8 mouse cellular contexts compared by ENCODE assay signal in the genomic region with DNA sequence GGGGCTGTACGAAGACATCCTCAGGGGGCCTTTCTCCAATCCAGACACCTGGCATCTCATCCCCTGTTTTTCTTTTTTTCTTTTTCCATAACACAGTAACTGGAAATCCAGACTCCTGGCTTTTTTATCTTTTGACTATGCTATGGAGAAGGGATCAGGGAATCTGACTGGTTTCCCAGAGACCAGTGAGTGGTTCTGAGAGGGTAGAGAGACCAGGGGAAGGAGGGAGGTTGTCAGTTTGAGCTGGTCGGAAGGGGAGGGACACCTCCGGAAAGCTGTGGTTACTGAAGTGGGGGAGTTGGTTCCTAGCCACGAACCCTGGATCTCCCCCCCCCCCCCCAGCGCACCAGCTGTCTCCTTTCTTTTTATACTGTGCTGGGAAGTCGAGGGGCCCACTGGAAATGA. TPM values are rescaled to one million over a fixed set of nuclear protein-coding genes. Genes with fewer than 3 reads are reported as not detected.
DNase-seq lines count a peak whose midpoint lies in the region; ATAC-seq and TF ChIP-seq lines count a peak whose summit lies in the region.

No protein-coding gene starts in this region.

- intact Hi-C loops in gastrocnemius, adult 2 months (cut with DNase I): no loop called here
- intact Hi-C loops in gastrocnemius, postnatal 36 days (cut with DNase I): no loop called here

- H3K4me3 ChIP-seq in gastrocnemius, adult 2 months: peak overlapping the region; percentile 89
- peak overlapping the region; percentile 92 for H3K4me3 ChIP-seq in forebrain, embryonic 16.5 days (replicated peaks; ENCODE audit: low read length)
- H3K4me3 ChIP-seq in intestine, embryonic 16.5 days (ENCODE audit: low read length): peak overlapping the region; percentile 87

- peaks cover 38% of the 10 kb centered on the region for H3K4me1 ChIP-seq in forebrain, embryonic 16.5 days (replicated peaks; ENCODE audit: control insufficient read depth, insufficient read depth, low read length)
- peaks cover 37% of the 10 kb centered on the region for H3K4me1 ChIP-seq in intestine, embryonic 16.5 days (ENCODE audit: control insufficient read depth, insufficient read depth, low read length)

- DNase-seq in gastrocnemius, adult 2 months: no peak
- no peak for DNase-seq in gastrocnemius, postnatal 36 days
- DNase-seq in adipocyte (ENCODE audit: low spot score): peak; percentile 52
- peak; percentile 55 for DNase-seq in lung, postnatal 4 days
- DNase-seq in thymus, postnatal 10 days (ENCODE audit: low spot score in 2 of 2): peak; percentile 31 to 49
- DNase-seq in right cerebral cortex, postnatal 14 days: no peak

- ATAC-seq in forebrain, embryonic 16.5 days: peak; percentile 58
- peak; percentile 40 for ATAC-seq in intestine, embryonic 16.5 days

- H3K9me3 ChIP-seq in forebrain, embryonic 16.5 days (ENCODE audit: control insufficient read depth, low read length): no peaks in the 10 kb centered on the region
- no peaks in the 10 kb centered on the region for H3K9me3 ChIP-seq in intestine, embryonic 16.5 days (ENCODE audit: control insufficient read depth, low read length)

- no peaks in the 10 kb centered on the region for H3K36me3 ChIP-seq in forebrain, embryonic 16.5 days (ENCODE audit: control insufficient read depth, insufficient read depth)
- no peaks in the 10 kb centered on the region for H3K36me3 ChIP-seq in intestine, embryonic 16.5 days (ENCODE audit: control insufficient read depth, insufficient read depth, low read length)

- H3K4me2 ChIP-seq in forebrain, embryonic 16.5 days (ENCODE audit: low read length): peak overlapping the region; percentile 90
- H3K4me2 ChIP-seq in intestine, embryonic 16.5 days (ENCODE audit: low read depth, low read length): peak overlapping the region; percentile 85

- WGBS in forebrain, embryonic 16.5 days: 2% methylated on average over 4 of the region's 6 CpGs
- WGBS in intestine, embryonic 16.5 days: 0% methylated on average over 5 of the region's 6 CpGs

- no peaks in the 10 kb centered on the region for H3K27me3 ChIP-seq in forebrain, embryonic 16.5 days (replicated peaks; ENCODE audit: control insufficient read depth, insufficient read depth, low read length)
- no peaks in the 10 kb centered on the region for H3K27me3 ChIP-seq in intestine, embryonic 16.5 days (replicated peaks; ENCODE audit: control insufficient read depth, insufficient read depth, low read length)

- no peak for TF ChIP-seq CTCF in gastrocnemius, adult 2 months (IDR thresholded peaks at IDR 0.05)

- peak overlapping the region; percentile 95 for H3K27ac ChIP-seq in gastrocnemius, adult 2 months
- peak overlapping the region; percentile 99 for H3K27ac ChIP-seq in forebrain, embryonic 16.5 days (ENCODE audit: low read length)
- peak overlapping the region; percentile 89 for H3K27ac ChIP-seq in intestine, embryonic 16.5 days (ENCODE audit: low read length)

- peak overlapping the region; percentile 99 for H3K9ac ChIP-seq in forebrain, embryonic 16.5 days (replicated peaks; ENCODE audit: low read depth, low read length)
- peak overlapping the region; percentile 95 for H3K9ac ChIP-seq in intestine, embryonic 16.5 days (ENCODE audit: low read depth, low read length)

RNA-seq across cellular contexts. Expression of gene Arhgef2, which starts 17.2 kb away (rescaled TPM):
- total RNA-seq in gastrocnemius, adult 2 months (2021): 10 to 100 TPM; 22.4 to 24.7 TPM
- total RNA-seq in gastrocnemius, postnatal 36 days (2021): 10 to 100 TPM; 18.5 to 29.3 TPM
- 166 and 210 TPM in 2 replicates for polyA plus RNA-seq in forebrain, embryonic 16.5 days (2015; fragmentation: Nextera tagmentation; extraction: Ambion mirVana)
- polyA plus RNA-seq in intestine, embryonic 16.5 days (2015; fragmentation: Nextera tagmentation; extraction: Ambion mirVana): 41.5 and 43.7 TPM in 2 replicates

RNA-seq across cellular contexts. Expression of gene Rxfp4, which starts 30.0 kb away (rescaled TPM):
- not detected for total RNA-seq in gastrocnemius, adult 2 months (2021)
- total RNA-seq in gastrocnemius, postnatal 36 days (2021): not detected
- polyA plus RNA-seq in forebrain, embryonic 16.5 days (2015; fragmentation: Nextera tagmentation; extraction: Ambion mirVana): not detected in 2 replicates
- polyA plus RNA-seq in intestine, embryonic 16.5 days (2015; fragmentation: Nextera tagmentation; extraction: Ambion mirVana): not detected in 2 replicates

RNA-seq across cellular contexts. Expression of gene Ssr2, which starts 47.3 kb away (rescaled TPM):
- 10 to 100 TPM; 41.1 to 54.8 TPM for total RNA-seq in gastrocnemius, adult 2 months (2021)
- 10 to 100 TPM; 46.3 to 51.4 TPM for total RNA-seq in gastrocnemius, postnatal 36 days (2021)
- 132 and 140 TPM in 2 replicates for polyA plus RNA-seq in forebrain, embryonic 16.5 days (2015; fragmentation: Nextera tagmentation; extraction: Ambion mirVana)
- polyA plus RNA-seq in intestine, embryonic 16.5 days (2015; fragmentation: Nextera tagmentation; extraction: Ambion mirVana): 371 and 377 TPM in 2 replicates

Comparison
In these comparisons a context has a peak if more than half of its experiments do, and no peak if none do; other contexts are left out.
1. DNase-seq: peak in adipocyte (single experiment), lung, postnatal 4 days (2 of 2) and thymus, postnatal 10 days (2 of 2); none in gastrocnemius, adult 2 months (single experiment), gastrocnemius, postnatal 36 days (0 of 2) and right cerebral cortex, postnatal 14 days (single experiment).
2. Peak in every context shown above with its lines, with median percentiles within 50 percentile points of each other: H3K27ac ChIP-seq and H3K4me3 ChIP-seq.